Mouse (Mus musculus) heart, adult 2 months (tissue): ENCODE measurements at regions not wholly inside any gene's neighbourhood (a gene's known extent, or its start where the extent isn't known, plus 50 kb on each side); places are given as distances from the start of the nearest gene placed in this dataset.
A peak's percentile ranks its signal among the peaks of the same experiment; 100 is the strongest.

Source experiments
- DNase-seq, 2 experiments: peaks; one replicate each; pipeline ENCODE4 v3.0.0; 2021
- H3K27ac ChIP-seq: fragments of 200-600 bp; 2 replicates; pipeline ENCODE4 v1.8.1; 2022
- H3K27me3 ChIP-seq: fragments of 200-500 bp; 2 replicates; pipeline ENCODE4 v1.6.1; 2012; ENCODE audit warnings: mild to moderate bottlenecking, low read length, inconsistent platforms, mixed read lengths; ENCODE audit not compliant: control insufficient read depth, insufficient read depth
- H3K36me3 ChIP-seq: fragments of 200-500 bp; 2 replicates; pipeline ENCODE4 v1.6.1; 2012; ENCODE audit warnings: low read length, inconsistent platforms; ENCODE audit not compliant: control insufficient read depth, insufficient read depth
- H3K4me1 ChIP-seq: fragments of 200-500 bp; 2 replicates; pipeline ENCODE4 v1.6.1; 2011; ENCODE audit warnings: low read length; ENCODE audit not compliant: control insufficient read depth, insufficient read depth
- H3K4me3 ChIP-seq: fragments of 200-600 bp; 2 replicates; pipeline ENCODE4 v1.8.1; 2022
- H3K79me2 ChIP-seq: fragments of 200-500 bp; replicated peaks from 2 replicates; pipeline ENCODE4 v1.6.1; 2012; ENCODE audit warnings: mild to moderate bottlenecking, inconsistent platforms, low read length, moderate library complexity, mixed read lengths; ENCODE audit not compliant: control insufficient read depth, insufficient read depth
- H3K9ac ChIP-seq: fragments of 200-500 bp; 2 replicates; pipeline ENCODE4 v1.6.1; 2012; ENCODE audit warnings: low read depth, mild to moderate bottlenecking, control low read depth, inconsistent platforms, low read length, mixed read lengths
- CTCF ChIP-seq: fragments of 200-600 bp; IDR thresholded peaks from 2 replicates; pipeline ENCODE4 v1.8.1; 2022; ENCODE audit warnings: antibody characterized with exemption, mild to moderate bottlenecking, moderate library complexity
- EP300 ChIP-seq: fragments of 200-500 bp; IDR thresholded peaks from 2 replicates; pipeline ENCODE4 v1.6.1; 2011; ENCODE audit warnings: low read depth, low read length, control low read depth; ENCODE audit not compliant: insufficient read depth
- POLR2A ChIP-seq: fragments of 200-500 bp; IDR thresholded peaks from 2 replicates; pipeline ENCODE4 v1.6.1; 2011; ENCODE audit warnings: mild to moderate bottlenecking, low read depth, low read length, control low read depth; ENCODE audit not compliant: insufficient read depth
- WGBS: fragments of 180-500 bp; shearing (Covaris S2); methylation state at CpG from one replicate; pipeline ENCODE4 v1.1.7; 2018; 5-methylcytosine and 5-hydroxymethylcytosine counted together
- intact Hi-C: fragments of 180-260 bp; cut with DNase I; formaldehyde crosslinking; loops from one replicate; pipeline ENCODE4 v1.15.1; 2025

DNA sequence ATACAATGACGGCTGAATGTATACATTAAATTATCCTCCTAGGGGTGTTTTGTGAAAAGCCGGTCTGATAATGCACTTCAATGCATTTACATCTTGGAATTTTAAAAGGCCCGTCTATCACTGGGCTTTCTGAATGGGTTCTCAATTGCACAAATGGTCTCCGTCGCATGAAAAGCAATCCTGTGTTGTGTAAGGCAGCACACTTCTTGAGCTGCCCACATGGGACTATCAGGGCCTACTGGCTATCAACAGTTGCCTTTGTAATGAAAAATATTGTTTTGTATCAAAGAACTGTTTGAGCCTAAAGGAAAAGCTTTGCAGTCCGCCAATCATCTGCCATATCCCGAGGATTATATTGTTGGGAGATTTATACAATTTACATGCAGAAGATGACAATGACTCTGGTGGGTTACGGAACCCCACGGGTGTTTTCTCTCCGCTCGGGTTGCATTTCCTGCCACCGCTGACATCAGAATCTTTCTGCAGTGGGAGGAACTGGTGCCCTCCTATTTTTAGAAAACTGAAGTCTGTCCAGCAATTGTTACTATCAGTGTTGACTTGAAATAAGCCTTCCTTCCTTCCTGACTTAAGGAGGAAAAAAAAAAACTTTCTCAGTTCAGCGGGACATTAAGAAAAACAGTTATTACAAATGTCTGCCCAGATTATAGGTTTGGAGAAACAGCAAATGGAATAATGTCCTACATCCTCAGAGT is 118.7 kb downstream of the Tmem26 start:
- no peak for TF ChIP-seq CTCF
- peak; percentile 43; the same call in 1 of the 2 replicates for TF ChIP-seq EP300
- peak overlapping the region; percentile 51 for H3K27ac ChIP-seq
- peaks cover 5% of the 10 kb centered on the region for H3K4me1 ChIP-seq
- H3K4me3 ChIP-seq, result peak overlapping the region; percentile 21; the same call in 1 of the 2 replicates
- H3K79me2 ChIP-seq, result no peaks in the 10 kb centered on the region
- H3K9ac ChIP-seq, result peak overlapping the region; percentile 41
- intact Hi-C loops, result loop anchor here (2.0 to 10.0 kb wide), 2 partner anchors 45 to 63 kb away; no protein-coding TSS in a partner anchor
- 11% methylated on average over 13 of the region's 13 CpGs for WGBS
- DNase-seq, result peak; percentile 35 to 43
- peaks cover 11% of the 10 kb centered on the region for H3K36me3 ChIP-seq
- no peaks in the 10 kb centered on the region for H3K27me3 ChIP-seq

DNA sequence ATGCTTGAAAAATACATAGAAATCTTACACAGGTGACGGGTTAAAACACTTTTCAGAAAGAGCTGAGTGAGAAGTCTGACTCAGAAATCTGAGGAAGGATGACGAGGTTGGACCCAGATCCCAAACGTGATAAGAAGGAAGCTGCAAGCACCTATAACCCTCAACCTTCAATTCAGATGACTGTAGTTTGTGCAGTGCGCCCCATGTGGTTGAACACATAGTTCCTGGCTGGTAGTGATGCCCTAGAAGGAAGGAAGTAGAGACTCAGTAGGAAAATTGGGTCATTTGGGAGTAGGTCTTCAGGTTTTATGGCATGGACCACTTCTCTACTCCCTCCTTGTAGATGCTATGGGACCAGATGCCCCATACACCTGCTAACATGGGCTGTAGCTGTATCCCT is 120.6 kb downstream of the Tmem26 start:
- H3K9ac ChIP-seq, result no peak overlapping the region
- peaks cover 5% of the 10 kb centered on the region for H3K4me1 ChIP-seq
- H3K79me2 ChIP-seq, result no peaks in the 10 kb centered on the region
- DNase-seq, result no peak
- no peaks in the 10 kb centered on the region for H3K27me3 ChIP-seq
- no peak overlapping the region for H3K4me3 ChIP-seq
- 76% methylated on average over 4 of the region's 4 CpGs for WGBS
- TF ChIP-seq CTCF, result no peak
- no peak for TF ChIP-seq EP300
- no peak for TF ChIP-seq POLR2A
- no peak overlapping the region for H3K27ac ChIP-seq
- intact Hi-C loops, result loop anchor here (2.0 to 10.0 kb wide), 2 partner anchors 23 to 61 kb away; no protein-coding TSS in a partner anchor
- peaks cover 11% of the 10 kb centered on the region for H3K36me3 ChIP-seq

GRCm38 (mm10) chr10:68844596-68844995 is 121.2 kb downstream of the Tmem26 start:
- Histone ChIP-seq H3K79me2 (no peaks in the 10 kb centered on the region), H3K27ac (no peak overlapping the region), H3K4me1 (peaks cover 5% of the 10 kb centered on the region), H3K27me3 (no peaks in the 10 kb centered on the region), H3K9ac (no peak overlapping the region), H3K36me3 (peaks cover 11% of the 10 kb centered on the region), H3K4me3 (no peak overlapping the region)
- WGBS, result 77% methylated on average over 8 of the region's 8 CpGs
- intact Hi-C loops, result loop anchor here (2.0 to 10.0 kb wide), 2 partner anchors 22 to 60 kb away; no protein-coding TSS in a partner anchor
- TF ChIP-seq EP300 (no peak), POLR2A (no peak), CTCF (no peak)
- DNase-seq, result no peak

DNA sequence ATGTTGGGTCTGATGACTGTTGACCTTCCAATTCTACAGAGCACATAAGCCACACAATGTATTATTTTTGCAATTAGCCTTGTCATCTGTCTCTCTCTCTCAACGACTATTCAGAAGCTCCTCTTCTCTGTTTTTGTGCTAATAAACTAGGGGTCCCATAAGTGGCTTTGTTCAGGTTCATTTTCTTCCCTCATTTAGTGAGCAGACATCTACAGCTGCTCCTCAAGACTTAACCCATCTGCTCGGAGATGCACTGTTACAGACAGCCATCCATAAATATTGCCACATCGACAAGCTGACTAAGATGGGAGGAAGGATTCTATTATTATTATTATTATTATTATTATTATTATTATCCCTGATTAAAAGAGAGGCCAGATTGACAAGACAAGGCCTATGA is 127.7 kb downstream of the Tmem26 start:
- H3K36me3 ChIP-seq, result no peaks in the 10 kb centered on the region
- H3K4me1 ChIP-seq, result no peaks in the 10 kb centered on the region
- no peaks in the 10 kb centered on the region for H3K27me3 ChIP-seq
- no peaks in the 10 kb centered on the region for H3K79me2 ChIP-seq
- DNase-seq, result no peak
- 78% methylated on average over 3 of the region's 3 CpGs for WGBS
- no peak overlapping the region for H3K27ac ChIP-seq
- intact Hi-C loops, result no loop called here
- no peak for TF ChIP-seq POLR2A
- TF ChIP-seq EP300, result no peak
- TF ChIP-seq CTCF, result no peak
- no peak overlapping the region for H3K4me3 ChIP-seq
- no peak overlapping the region for H3K9ac ChIP-seq

DNA sequence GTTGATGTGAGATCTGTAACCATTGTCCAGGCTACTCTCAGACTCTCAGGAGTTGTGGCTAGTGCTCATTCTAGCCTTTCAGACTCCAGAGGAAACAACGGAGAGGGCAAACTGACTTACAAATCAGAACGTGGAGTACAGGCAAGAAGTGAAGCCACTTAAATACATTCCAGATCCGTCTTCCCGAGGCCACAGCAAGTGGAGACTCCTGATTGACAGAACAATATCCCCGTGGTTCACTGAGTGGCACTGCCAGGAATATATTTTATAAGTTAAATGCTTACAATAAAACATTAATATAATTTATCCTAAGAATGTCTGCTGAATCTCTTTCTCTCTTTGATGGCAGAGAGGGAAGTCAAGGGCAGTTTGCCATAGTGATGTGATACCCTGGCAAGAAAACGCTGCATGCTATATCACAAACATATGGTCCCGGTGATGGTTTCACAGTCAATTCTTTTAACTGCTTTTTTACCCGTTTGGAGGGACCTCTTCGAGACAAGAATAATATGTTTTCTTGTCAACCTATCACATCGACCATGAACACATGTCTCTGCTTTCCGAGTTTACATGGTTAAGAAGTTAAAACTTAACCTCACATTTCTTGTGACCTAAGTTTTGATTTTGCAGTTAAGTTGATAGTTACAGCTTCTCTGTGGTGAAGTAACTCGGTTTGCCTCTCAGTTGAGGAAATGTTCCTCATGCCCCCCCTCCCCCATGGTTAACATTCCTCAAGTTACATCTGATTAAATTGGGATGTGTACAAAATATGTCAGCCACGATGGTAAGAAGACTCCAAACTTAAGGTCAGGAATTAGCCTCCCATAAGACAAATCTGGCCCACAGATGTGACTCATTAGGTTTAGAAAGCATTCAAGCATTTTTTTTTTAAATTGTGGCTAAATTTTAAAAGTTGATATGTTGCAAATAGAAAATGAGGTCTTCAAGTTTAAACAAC is 132.8 kb downstream of the Tmem26 start:
- Histone ChIP-seq H3K27ac (no peak overlapping the region), H3K4me1 (no peaks in the 10 kb centered on the region), H3K27me3 (no peaks in the 10 kb centered on the region), H3K36me3 (no peaks in the 10 kb centered on the region), H3K4me3 (no peak overlapping the region), H3K79me2 (no peaks in the 10 kb centered on the region), H3K9ac (no peak overlapping the region)
- intact Hi-C loops, result no loop called here
- no peak for DNase-seq
- no peak for TF ChIP-seq CTCF
- no peak for TF ChIP-seq POLR2A
- TF ChIP-seq EP300, result no peak
- WGBS, result 65% methylated on average over 13 of the region's 13 CpGs
